Mouse (Mus musculus) neural tube, embryonic 11.5 days (tissue): ENCODE measurements around the gene Cntrl. TPM values are rescaled to one million over a fixed set of nuclear protein-coding genes. Genes with fewer than 3 reads are reported as not detected.

ENCODE experiments used
- ATAC-seq: fragments of 200-750 bp; cut with Nextera tagmentation; 2 replicates; pipeline ENCODE4 v1.8.0; 2017; ENCODE audit warnings: moderate number of reproducible peaks, mild to moderate bottlenecking, moderate TSS enrichment, moderate library complexity; ENCODE audit not compliant: insufficient read depth, low FRiP score, low TSS enrichment
- DNase-seq: peaks from one replicate; pipeline ENCODE4 v3.0.0-alpha.2; 2015; ENCODE audit warnings: low spot score
- H3K27ac ChIP-seq: fragments of 300-500 bp; sonication (generic); 2 replicates; pipeline ENCODE4 v1.5.1; 2014; ENCODE audit warnings: low read depth, mild to moderate bottlenecking, low read length
- H3K27me3 ChIP-seq: fragments of 300-500 bp; sonication (generic); 2 replicates; pipeline ENCODE4 v1.6.1; 2014; ENCODE audit warnings: mild to moderate bottlenecking, low read length, mixed read lengths; ENCODE audit not compliant: control insufficient read depth, insufficient read depth
- H3K36me3 ChIP-seq: fragments of 300-500 bp; sonication (generic); 2 replicates; pipeline ENCODE4 v1.6.1; 2014; ENCODE audit warnings: mild to moderate bottlenecking, low read length, moderate library complexity, mixed read lengths; ENCODE audit not compliant: control insufficient read depth, insufficient read depth
- H3K4me1 ChIP-seq: fragments of 300-500 bp; sonication (generic); 2 replicates; pipeline ENCODE4 v1.6.1; 2014; ENCODE audit warnings: low read length, mixed read lengths; ENCODE audit not compliant: control insufficient read depth, insufficient read depth
- H3K4me2 ChIP-seq: fragments of 300-500 bp; sonication (generic); 2 replicates; pipeline ENCODE4 v1.6.1; 2014; ENCODE audit warnings: low read depth, mild to moderate bottlenecking, moderate library complexity
- H3K4me3 ChIP-seq: fragments of 300-500 bp; sonication (generic); 2 replicates; pipeline ENCODE4 v1.5.1; 2014; ENCODE audit warnings: low read depth, low read length
- H3K9ac ChIP-seq: fragments of 300-500 bp; sonication (generic); 2 replicates; pipeline ENCODE4 v1.6.1; 2014; ENCODE audit warnings: mild to moderate bottlenecking, low read length
- H3K9me3 ChIP-seq: fragments of 300-500 bp; sonication (generic); 2 replicates; pipeline ENCODE4 v1.6.1; 2016; ENCODE audit warnings: low read length; ENCODE audit not compliant: control insufficient read depth
- WGBS: fragments of 180-500 bp; shearing (Covaris S2); extraction: QIAGEN DNeasy Blood & Tissue Kit; methylation state at CpG from one replicate; pipeline ENCODE4 v1.1.7; 2014; 5-methylcytosine and 5-hydroxymethylcytosine counted together
- polyA plus RNA-seq: library from polyadenylated mRNA; unstranded; fragments of >200 nt; fragmentation: Nextera tagmentation; extraction: Ambion mirVana; gene quantifications from 2 replicates; pipeline ENCODE4 v1.2.1, GENCODE M21; 2014

The Cntrl gene
- polyA plus RNA-seq, 1 experiment from 2014 or later: 24.3 TPM

DNA sequence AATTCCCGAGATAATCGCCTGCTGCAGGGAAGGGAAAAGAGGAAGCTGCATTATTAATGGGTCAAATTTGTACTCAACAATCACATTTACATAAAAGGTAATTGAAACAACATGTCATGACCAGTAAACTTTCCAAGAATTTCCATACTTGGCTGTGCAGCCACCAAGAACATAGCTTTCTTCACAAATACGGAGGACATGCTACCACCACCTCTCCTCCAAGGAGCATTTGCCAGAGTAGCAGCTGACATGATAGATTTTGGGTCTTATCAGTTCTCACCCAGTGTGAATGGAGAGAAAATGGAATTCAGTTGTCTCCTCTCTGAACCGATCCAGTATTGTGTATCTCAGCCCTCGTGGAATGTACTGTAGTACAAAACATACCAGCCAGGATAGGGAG lies 90.2 kb downstream of the Cntrl start:
- Histone ChIP-seq H3K9ac (peak overlapping the region; percentile 99), H3K4me3 (peak overlapping the region; percentile 100), H3K9me3 (no peaks in the 10 kb centered on the region), H3K27me3 (no peaks in the 10 kb centered on the region), H3K4me1 (peaks cover 9% of the 10 kb centered on the region), H3K4me2 (peak overlapping the region; percentile 59), H3K36me3 (no peaks in the 10 kb centered on the region), H3K27ac (no peak overlapping the region)
- WGBS: 32% methylated on average over 5 of the region's 5 CpGs
- DNase-seq (no peak), ATAC-seq (no peak)

DNA sequence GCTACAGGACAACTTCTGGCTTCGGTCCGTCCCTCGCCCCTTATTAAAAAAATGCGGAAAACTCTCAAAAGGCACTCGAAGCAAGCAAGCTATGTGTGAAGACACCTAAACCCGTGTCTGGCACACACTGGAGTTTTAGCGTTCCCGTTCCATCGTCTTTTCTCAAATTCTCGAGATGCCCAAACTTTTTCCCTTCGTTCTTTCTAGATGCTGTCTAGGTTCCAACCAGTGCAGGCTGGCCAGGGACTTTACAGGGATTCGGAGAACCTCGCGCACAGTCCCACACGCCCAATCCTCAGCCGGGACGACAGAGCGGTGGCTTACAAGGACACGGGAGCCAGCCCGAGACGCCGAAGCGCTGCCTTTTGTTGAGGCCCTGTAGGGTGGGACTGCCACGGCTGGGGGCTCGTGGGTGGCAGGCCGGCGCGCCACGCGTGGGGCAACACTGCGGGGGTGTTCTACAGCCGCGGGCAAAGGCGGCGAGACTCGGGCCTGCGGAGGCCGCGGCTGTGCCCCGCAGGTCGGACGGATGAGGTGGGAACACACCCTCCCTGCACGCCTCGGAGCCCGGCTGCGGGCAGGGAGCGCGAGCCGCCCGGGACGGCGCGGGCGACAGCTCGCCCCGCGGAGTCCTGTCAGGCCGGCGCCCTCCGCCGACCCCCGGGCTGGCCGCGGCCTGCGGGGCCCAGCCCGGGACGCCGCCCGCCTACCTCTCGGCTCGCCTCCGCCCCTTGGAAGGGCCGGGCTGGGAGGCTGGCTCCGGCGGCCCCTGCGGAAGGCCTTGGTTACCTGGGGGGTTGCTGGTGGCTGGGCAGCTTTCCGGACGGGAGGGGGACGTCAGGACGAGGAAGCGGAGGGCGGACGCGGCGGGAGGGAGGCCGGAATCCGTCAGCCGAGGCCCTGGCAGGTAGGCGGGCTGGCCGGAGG lies 90.9 kb downstream of the Cntrl start:
- peak; percentile 45 for DNase-seq
- Histone ChIP-seq H3K27ac (peak overlapping the region; percentile 94), H3K4me1 (peaks cover 9% of the 10 kb centered on the region), H3K9ac (peak overlapping the region; percentile 99), H3K36me3 (no peaks in the 10 kb centered on the region), H3K4me2 (peak overlapping the region; percentile 59), H3K4me3 (peak overlapping the region; percentile 100), H3K9me3 (no peaks in the 10 kb centered on the region), H3K27me3 (no peaks in the 10 kb centered on the region)
- peak; percentile 66 for ATAC-seq
- 1% methylated on average over 65 of the region's 90 CpGs for WGBS

DNA sequence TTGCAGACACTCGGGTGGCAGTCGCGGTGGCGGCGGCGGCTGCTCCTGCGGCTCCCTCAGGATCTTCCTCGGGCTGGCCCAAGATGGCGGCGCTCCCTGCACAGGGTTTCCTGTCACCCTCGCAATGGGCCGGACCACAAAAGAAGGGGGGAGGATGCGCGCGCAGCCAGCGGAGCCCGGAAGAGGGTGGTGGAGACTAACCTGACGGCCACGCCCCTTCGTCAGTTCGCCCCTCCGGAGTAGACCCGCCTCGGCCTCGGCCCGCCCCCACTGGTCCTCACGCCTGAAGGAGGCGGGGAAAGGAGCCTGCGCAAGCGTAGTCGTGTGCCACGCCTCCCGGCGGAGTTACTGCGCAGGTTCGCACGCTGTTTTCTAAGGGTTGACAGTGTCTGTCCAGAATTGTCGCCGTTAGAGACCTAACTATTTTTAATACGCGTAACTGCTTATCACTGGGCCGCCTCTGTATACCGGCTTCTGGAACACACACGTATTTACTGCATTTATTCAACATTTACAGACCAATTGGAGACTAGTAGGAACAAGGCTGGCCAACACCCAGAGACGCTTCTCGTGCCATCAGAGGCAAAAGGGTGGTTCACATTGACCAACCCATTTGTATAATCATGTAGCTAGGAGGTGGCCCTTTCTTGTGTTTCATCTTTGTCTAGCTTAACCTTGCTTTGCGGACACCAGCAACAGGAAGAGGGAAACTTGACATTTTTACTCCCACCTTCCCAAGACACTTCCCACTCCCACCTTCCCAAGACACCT lies 91.8 kb downstream of the Cntrl start, which contains the start of gene Rab14:
Gene Rab14, minus strand, starts transcription at position 223 of the 771 bp plus-strand sequence.
- peak within 1 kb of the TSS; percentile 99 for H3K9ac ChIP-seq
- ATAC-seq: peak; percentile 97
- WGBS: under 1% methylated on average over 47 of the region's 47 CpGs

DNA sequence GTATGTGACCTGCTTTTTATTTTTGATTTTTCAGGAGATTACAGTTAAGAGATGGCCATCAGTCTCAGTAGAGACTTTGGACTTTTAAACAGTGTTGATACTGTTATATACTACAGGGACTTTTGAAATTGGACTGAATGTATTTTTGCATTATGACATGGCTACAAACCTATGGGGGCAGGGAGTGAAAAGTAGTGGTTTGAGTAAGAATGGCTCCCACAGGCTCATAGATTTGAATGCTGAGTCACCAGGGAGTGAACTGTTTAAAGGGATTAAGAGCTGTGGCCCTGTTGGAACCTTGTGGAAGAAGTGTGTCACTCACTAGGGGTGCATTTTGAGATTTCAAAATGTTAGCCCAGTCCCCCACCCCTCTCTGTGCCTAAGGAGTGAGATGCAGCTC lies 94.4 kb downstream of the Cntrl start:
- no peak overlapping the region for H3K4me2 ChIP-seq
- H3K9ac ChIP-seq: no peak overlapping the region
- no peaks in the 10 kb centered on the region for H3K36me3 ChIP-seq
- H3K4me1 ChIP-seq: peaks cover 7% of the 10 kb centered on the region
- no peak overlapping the region for H3K4me3 ChIP-seq
- ATAC-seq (no peak), DNase-seq (no peak)
- H3K9me3 ChIP-seq: no peaks in the 10 kb centered on the region
- no peaks in the 10 kb centered on the region for H3K27me3 ChIP-seq
- H3K27ac ChIP-seq: no peak overlapping the region

More for the DNA sequence above, 91.8 kb downstream of the Cntrl start, which contains the start of gene Rab14:
- Histone ChIP-seq H3K36me3 (no peaks in the 10 kb centered on the region), H3K4me1 (peaks cover 9% of the 10 kb centered on the region), H3K27ac (peak within 1 kb of the TSS; percentile 94), H3K9me3 (no peaks in the 10 kb centered on the region), H3K4me3 (peak within 1 kb of the TSS; percentile 100), H3K27me3 (no peaks in the 10 kb centered on the region), H3K4me2 (peak within 1 kb of the TSS; percentile 69)
- DNase-seq: peak; percentile 100

DNA sequence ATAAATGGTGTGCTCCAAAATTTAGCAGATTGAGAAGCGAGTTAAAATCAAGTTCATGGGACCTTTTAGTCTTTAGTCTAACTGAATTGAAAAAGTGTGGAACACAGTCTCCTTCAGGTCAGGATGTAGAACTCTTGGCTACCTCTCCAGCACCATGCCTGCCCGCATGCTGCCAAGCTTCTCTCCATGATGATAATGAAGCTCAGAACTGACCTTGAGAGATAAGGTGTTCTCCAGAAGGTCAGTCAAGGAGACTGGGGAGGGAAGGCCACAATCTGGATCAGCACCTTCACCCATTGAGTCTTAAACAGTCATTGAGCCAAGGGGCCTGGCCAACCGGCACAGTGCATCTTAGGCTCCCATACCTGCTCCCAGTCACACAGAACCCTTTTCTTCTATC lies 97.5 kb downstream of the Cntrl start:
- H3K4me2 ChIP-seq: no peak overlapping the region
- no peak overlapping the region for H3K9ac ChIP-seq
- no peaks in the 10 kb centered on the region for H3K36me3 ChIP-seq
- H3K27ac ChIP-seq: no peak overlapping the region
- H3K27me3 ChIP-seq: no peaks in the 10 kb centered on the region
- WGBS: 88% methylated on average over 3 of the region's 3 CpGs
- H3K4me1 ChIP-seq: no peaks in the 10 kb centered on the region
- DNase-seq (no peak), ATAC-seq (no peak)
- H3K9me3 ChIP-seq: no peaks in the 10 kb centered on the region
- H3K4me3 ChIP-seq: no peak overlapping the region

DNA sequence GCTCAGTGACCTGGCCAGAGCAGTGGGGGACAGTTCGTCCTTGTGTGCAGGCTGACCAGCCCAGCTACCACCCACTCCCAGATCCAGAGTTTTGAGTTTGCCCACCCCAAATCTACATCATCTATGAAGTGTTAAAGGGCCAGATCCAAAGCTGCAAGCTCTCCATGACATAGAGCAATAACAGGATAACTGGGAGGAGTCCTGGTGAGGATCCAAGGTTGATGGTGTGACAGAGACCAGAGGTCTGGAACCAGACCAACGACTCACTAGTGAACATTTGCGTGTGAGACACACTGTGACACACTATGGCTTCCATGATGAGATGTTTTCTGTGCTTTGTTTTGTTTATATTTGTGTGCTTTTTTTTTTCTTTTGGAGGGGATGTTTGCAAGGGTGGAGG lies 98.8 kb downstream of the Cntrl start:
- no peak for ATAC-seq
- H3K9me3 ChIP-seq: no peaks in the 10 kb centered on the region
- H3K27me3 ChIP-seq: no peaks in the 10 kb centered on the region
- no peak overlapping the region for H3K9ac ChIP-seq
- no peak overlapping the region for H3K4me3 ChIP-seq
- H3K36me3 ChIP-seq: no peaks in the 10 kb centered on the region
- no peak overlapping the region for H3K4me2 ChIP-seq
- H3K4me1 ChIP-seq: no peaks in the 10 kb centered on the region
- 74% methylated on average over 3 of the region's 3 CpGs for WGBS
- H3K27ac ChIP-seq: no peak overlapping the region
- no peak for DNase-seq

DNA sequence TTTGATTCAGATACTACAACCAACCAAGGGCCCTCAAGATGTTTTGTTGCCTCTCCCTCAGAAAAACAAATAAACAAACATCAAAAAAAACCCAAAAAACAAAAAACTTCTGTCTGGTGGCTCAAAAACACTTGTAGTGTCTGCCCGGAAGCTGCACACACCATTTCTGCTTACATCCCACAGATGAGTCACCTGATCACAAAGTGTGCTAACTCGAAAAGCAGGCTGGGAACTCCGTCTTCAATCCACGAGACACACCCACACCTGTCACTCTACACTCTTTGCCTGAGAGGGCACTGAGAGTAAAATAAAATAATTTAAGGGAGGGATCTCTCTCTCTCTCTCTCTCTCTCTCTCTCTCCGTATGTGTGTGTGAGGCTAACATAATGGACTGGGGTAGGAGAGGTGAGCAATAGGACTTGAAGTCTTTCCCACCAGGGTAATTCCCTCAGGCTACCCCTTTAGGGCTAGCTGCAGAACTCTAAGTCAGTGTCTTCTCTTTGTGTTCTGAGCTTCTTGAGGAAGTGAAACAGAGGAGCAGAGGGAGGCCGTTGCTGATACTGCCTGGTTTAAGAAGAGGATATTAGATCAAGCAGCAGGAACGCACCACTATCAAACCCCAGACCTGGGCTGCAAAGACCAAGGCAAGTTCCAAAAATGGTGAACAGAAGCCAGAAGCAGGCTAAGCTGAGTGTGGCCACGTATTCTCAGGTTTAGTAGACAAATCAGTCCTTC lies 99.8 kb downstream of the Cntrl start:
- no peak overlapping the region for H3K4me3 ChIP-seq
- ATAC-seq: no peak
- no peaks in the 10 kb centered on the region for H3K4me1 ChIP-seq
- no peak overlapping the region for H3K27ac ChIP-seq
- H3K9me3 ChIP-seq: no peaks in the 10 kb centered on the region
- H3K36me3 ChIP-seq: no peaks in the 10 kb centered on the region
- no peak overlapping the region for H3K4me2 ChIP-seq
- H3K9ac ChIP-seq: no peak overlapping the region
- H3K27me3 ChIP-seq: no peaks in the 10 kb centered on the region
- DNase-seq: no peak
- 81% methylated on average over 8 of the region's 8 CpGs for WGBS

DNA sequence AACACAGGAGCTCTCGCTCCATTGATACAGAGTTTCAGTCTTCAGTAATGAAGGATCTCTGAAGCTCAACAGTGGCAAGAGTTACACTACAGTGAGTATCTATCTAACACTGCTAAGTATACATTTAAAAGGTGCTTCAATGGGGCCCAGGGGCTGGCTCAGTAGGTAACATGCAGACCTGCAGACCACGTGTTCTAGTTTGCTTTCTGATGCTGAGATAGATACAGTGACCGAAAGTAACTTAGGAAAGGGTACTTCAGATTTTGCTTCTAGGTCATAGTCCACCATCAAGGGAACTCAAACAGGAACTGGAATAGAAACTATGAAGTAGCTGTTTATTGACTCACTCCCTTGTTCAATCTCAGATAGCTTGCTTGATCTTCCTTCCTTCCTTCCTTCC lies 102.4 kb downstream of the Cntrl start:
- no peak for DNase-seq
- ATAC-seq: no peak
- no peaks in the 10 kb centered on the region for H3K27me3 ChIP-seq
- no peak overlapping the region for H3K4me3 ChIP-seq
- no peaks in the 10 kb centered on the region for H3K36me3 ChIP-seq
- 76% methylated on average over 3 of the region's 3 CpGs for WGBS
- no peak overlapping the region for H3K27ac ChIP-seq
- H3K9me3 ChIP-seq: no peaks in the 10 kb centered on the region
- H3K9ac ChIP-seq: no peak overlapping the region
- no peak overlapping the region for H3K4me2 ChIP-seq
- H3K4me1 ChIP-seq: 0 out of 2 replicates have a peak, but pooled peaks cover 3% of the 10 kb centered on the region
